Mouse (Mus musculus): ENCODE measurements around the gene Ntn3.

- no peak for TF ChIP-seq CTCF (IDR thresholded peaks at IDR 0.05; ENCODE audit: extremely low read depth, insufficient read length, insufficient replicate concordance, low read depth, low read length)
- TF ChIP-seq POLR2A (IDR thresholded peaks at IDR 0.05; ENCODE audit: low read depth, low read length): no peak
Measured at GRCm38 (mm10) chr17:24157121-24157520, 52.2 kb downstream of the Ntn3 start.

Data from small intestine, adult 2 months (tissue).